Mouse (Mus musculus): ENCODE measurements at regions not wholly inside any gene's neighbourhood (a gene's known extent, or its start where the extent isn't known, plus 50 kb on each side); places are given as distances from the start of the nearest gene placed in this dataset.

- TF ChIP-seq USF1 (IDR thresholded peaks at IDR 0.05; ENCODE audit: low read depth, low read length) (no peak), RCOR1 (IDR thresholded peaks at IDR 0.05; ENCODE audit: low read depth, low read length) (no peak), SIN3A (IDR thresholded peaks at IDR 0.05; ENCODE audit: low read length) (no peak), ZKSCAN1 (IDR thresholded peaks at IDR 0.05; ENCODE audit: low read depth, low read length) (no peak), ELF1 (IDR thresholded peaks at IDR 0.05; ENCODE audit: low read depth, low read length) (no peak), TAL1 (IDR thresholded peaks at IDR 0.05; ENCODE audit: low read length) (no peak), GATA1 (IDR thresholded peaks at IDR 0.05; ENCODE audit: low read depth, low read length) (no peak)
- no peaks in the 10 kb centered on the region for H3K79me2 ChIP-seq (ENCODE audit: control insufficient read depth, insufficient read depth, low read length, poor library complexity)
- no peak overlapping the region for H3K27ac ChIP-seq (ENCODE audit: control insufficient read depth, low read depth, low read length)
- H3K27me3 ChIP-seq (ENCODE audit: control insufficient read depth in 1 of 2, insufficient read depth in 2 of 2, low read length in 2 of 2), result no peaks in the 10 kb centered on the region
- no peaks in the 10 kb centered on the region for H3K4me1 ChIP-seq (ENCODE audit: control insufficient read depth in 1 of 2, insufficient read depth in 2 of 2, low read length in 2 of 2)
- H3K36me3 ChIP-seq (ENCODE audit: control insufficient read depth in 1 of 2, insufficient read depth in 2 of 2, low read length in 2 of 2), result no peaks in the 10 kb centered on the region
- no peak for DNase-seq (ENCODE audit: low read depth, low spot score)
- no peak overlapping the region for H3K9ac ChIP-seq (ENCODE audit: control insufficient read depth, low read depth, low read length, poor library complexity, severe bottlenecking)
- no peak overlapping the region for H3K4me3 ChIP-seq (ENCODE audit: control insufficient read depth in 1 of 2, insufficient read depth in 1 of 2, low read depth in 2 of 2, low read length in 2 of 2)
- H3K9me3 ChIP-seq (replicated peaks; ENCODE audit: insufficient read depth, low read length), result no peaks in the 10 kb centered on the region
Observed at GRCm38 (mm10) chr15:14806849-14807248, 1633.4 kb upstream of the Cdh6 start.

GRCm38 (mm10) chr15:14795221-14795620, 1621.7 kb upstream of the Cdh6 start:
- no peak for DNase-seq (ENCODE audit: low read depth, low spot score)
- Histone ChIP-seq H3K4me1 (ENCODE audit: control insufficient read depth in 1 of 2, insufficient read depth in 2 of 2, low read length in 2 of 2) (no peaks in the 10 kb centered on the region), H3K9me3 (replicated peaks; ENCODE audit: insufficient read depth, low read length) (no peaks in the 10 kb centered on the region), H3K27ac (ENCODE audit: control insufficient read depth, low read depth, low read length) (no peak overlapping the region), H3K36me3 (ENCODE audit: control insufficient read depth in 1 of 2, insufficient read depth in 2 of 2, low read length in 2 of 2) (no peaks in the 10 kb centered on the region), H3K79me2 (ENCODE audit: control insufficient read depth, insufficient read depth, low read length, poor library complexity) (no peaks in the 10 kb centered on the region), H3K4me3 (ENCODE audit: control insufficient read depth in 1 of 2, insufficient read depth in 1 of 2, low read depth in 2 of 2, low read length in 2 of 2) (no peak overlapping the region), H3K9ac (ENCODE audit: control insufficient read depth, low read depth, low read length, poor library complexity, severe bottlenecking) (no peak overlapping the region), H3K27me3 (ENCODE audit: control insufficient read depth in 1 of 2, insufficient read depth in 2 of 2, low read length in 2 of 2) (no peaks in the 10 kb centered on the region)
- TF ChIP-seq SIN3A (IDR thresholded peaks at IDR 0.05; ENCODE audit: low read length), result no peak
- no peak for TF ChIP-seq MAX (IDR thresholded peaks at IDR 0.05; ENCODE audit: low read length)
- TF ChIP-seq MYB (IDR thresholded peaks at IDR 0.05; ENCODE audit: low read depth, low read length), result no peak
- TF ChIP-seq USF1 (IDR thresholded peaks at IDR 0.05; ENCODE audit: low read depth, low read length), result no peak
- TF ChIP-seq E2F4 (IDR thresholded peaks at IDR 0.05; ENCODE audit: borderline replicate concordance, low read depth, low read length), result no peak
- TF ChIP-seq MXI1 (IDR thresholded peaks at IDR 0.05; ENCODE audit: low read depth, low read length), result no peak
- no peak for TF ChIP-seq ZC3H11A (IDR thresholded peaks at IDR 0.05; ENCODE audit: low read depth, low read length)
- no peak for TF ChIP-seq POLR2A (IDR thresholded peaks at IDR 0.05; ENCODE audit: control insufficient read depth in 1 of 2, insufficient read depth in 1 of 2, low read depth in 1 of 2, low read length in 2 of 2, poor library complexity in 1 of 2)
- TF ChIP-seq ZNF384 (IDR thresholded peaks at IDR 0.05; ENCODE audit: low read depth, low read length), result no peak
- TF ChIP-seq GATA1 (IDR thresholded peaks at IDR 0.05; ENCODE audit: low read depth, low read length), result no peak
- TF ChIP-seq TAL1 (IDR thresholded peaks at IDR 0.05; ENCODE audit: low read length), result no peak
- TF ChIP-seq JUND (IDR thresholded peaks at IDR 0.05; ENCODE audit: low read depth, low read length), result no peak
- TF ChIP-seq MYC (IDR thresholded peaks at IDR 0.05; ENCODE audit: low read depth, low read length), result no peak

GRCm38 (mm10) chr15:14780727-14781126, 1607.3 kb upstream of the Cdh6 start:
- Histone ChIP-seq H3K9ac (ENCODE audit: control insufficient read depth, low read depth, low read length, poor library complexity, severe bottlenecking) (no peak overlapping the region), H3K79me2 (ENCODE audit: control insufficient read depth, insufficient read depth, low read length, poor library complexity) (no peaks in the 10 kb centered on the region), H3K4me1 (ENCODE audit: control insufficient read depth in 1 of 2, insufficient read depth in 2 of 2, low read length in 2 of 2) (no peaks in the 10 kb centered on the region), H3K9me3 (replicated peaks; ENCODE audit: insufficient read depth, low read length) (no peaks in the 10 kb centered on the region), H3K27me3 (ENCODE audit: control insufficient read depth in 1 of 2, insufficient read depth in 2 of 2, low read length in 2 of 2) (no peaks in the 10 kb centered on the region), H3K36me3 (ENCODE audit: control insufficient read depth in 1 of 2, insufficient read depth in 2 of 2, low read length in 2 of 2) (no peaks in the 10 kb centered on the region), H3K4me3 (ENCODE audit: control insufficient read depth in 1 of 2, insufficient read depth in 1 of 2, low read depth in 2 of 2, low read length in 2 of 2) (no peak overlapping the region), H3K27ac (ENCODE audit: control insufficient read depth, low read depth, low read length) (no peak overlapping the region)
- no peak for DNase-seq (ENCODE audit: low read depth, low spot score)
- no peak for TF ChIP-seq TCF12 (IDR thresholded peaks at IDR 0.05; ENCODE audit: low read depth, low read length)
- no peak for TF ChIP-seq HCFC1 (IDR thresholded peaks at IDR 0.05; ENCODE audit: low read depth, low read length)
- TF ChIP-seq GABPA (IDR thresholded peaks at IDR 0.05; ENCODE audit: low read depth, low read length), result no peak
- no peak for TF ChIP-seq EP300 (IDR thresholded peaks at IDR 0.05; ENCODE audit: low read depth in 1 of 2, low read length in 2 of 2)
- no peak for TF ChIP-seq CHD2 (IDR thresholded peaks at IDR 0.05; ENCODE audit: low read length)
- TF ChIP-seq ZC3H11A (IDR thresholded peaks at IDR 0.05; ENCODE audit: low read depth, low read length), result no peak
- TF ChIP-seq MAZ (IDR thresholded peaks at IDR 0.05; ENCODE audit: low read depth, low read length), result no peak
- no peak for TF ChIP-seq CHD1 (IDR thresholded peaks at IDR 0.05; ENCODE audit: low read depth, low read length)
- no peak for TF ChIP-seq POLR2A (IDR thresholded peaks at IDR 0.05; ENCODE audit: control insufficient read depth in 1 of 2, insufficient read depth in 1 of 2, low read depth in 1 of 2, low read length in 2 of 2, poor library complexity in 1 of 2)
- no peak for TF ChIP-seq MAFK (IDR thresholded peaks at IDR 0.05; ENCODE audit: borderline replicate concordance, low read depth, low read length)
- no peak for TF ChIP-seq MAX (IDR thresholded peaks at IDR 0.05; ENCODE audit: low read length)
- no peak for TF ChIP-seq MXI1 (IDR thresholded peaks at IDR 0.05; ENCODE audit: low read depth, low read length)
- TF ChIP-seq NRF1 (IDR thresholded peaks at IDR 0.05; ENCODE audit: insufficient read depth, low read depth, low read length, poor library complexity, severe bottlenecking), result no peak
- no peak for TF ChIP-seq NELFE (IDR thresholded peaks at IDR 0.05; ENCODE audit: low read depth, low read length)
- no peak for TF ChIP-seq UBTF (IDR thresholded peaks at IDR 0.05; ENCODE audit: borderline replicate concordance, insufficient read depth, low read depth, low read length)
- TF ChIP-seq MYB (IDR thresholded peaks at IDR 0.05; ENCODE audit: low read depth, low read length), result no peak
